ENCODE assay signal across 9 mouse cellular contexts in genomic region chr1:88284946-88285320, GRCm38 (mm10). TPM values are rescaled to one million over a fixed set of nuclear protein-coding genes. Genes with fewer than 3 reads are reported as not detected.
A peak's percentile ranks its signal among the peaks of the same experiment; 100 is the strongest.
DNase-seq lines count a peak whose midpoint lies in the region; ATAC-seq and TF ChIP-seq lines count a peak whose summit lies in the region.
"Had no signal": no experiment of that assay in that cellular context is flagged by ENCODE, and none has a peak within 500 bp of the region (broad histone marks: within the 10 kb centered on the region; RNA-seq: fewer than 3 reads in every experiment).

No protein-coding gene starts in this region.

- no peak for DNase-seq in hindbrain, embryonic 11.5 days (ENCODE audit: low spot score)
- peak; percentile 45 for DNase-seq in urinary bladder, postnatal 14 days (ENCODE audit: low spot score)
- no peak for DNase-seq in urinary bladder, adult 2 months (ENCODE audit: low spot score)
- no peak for DNase-seq in stomach, postnatal 0 days (ENCODE audit: low spot score)
- DNase-seq in right cerebral cortex, postnatal 14 days, result no peak
- DNase-seq in gastrocnemius, adult 18-20 months (ENCODE audit: low spot score), result no peak

- TF ChIP-seq EP300 in stomach, postnatal 0 days (optimal IDR thresholded peaks at IDR 0.05), result no peak

- peaks cover 73% of the 10 kb centered on the region for H3K9me3 ChIP-seq in hindbrain, embryonic 12.5 days (replicated peaks)
- H3K9me3 ChIP-seq in hindbrain, embryonic 11.5 days (ENCODE audit: control insufficient read depth, low read length), result peaks cover 65% of the 10 kb centered on the region
- no peaks in the 10 kb centered on the region for H3K9me3 ChIP-seq in stomach, postnatal 0 days (ENCODE audit: control insufficient read depth, low read length)

- peak; percentile 15; the same call in 1 of the 2 replicates for ATAC-seq in hindbrain, embryonic 12.5 days (ENCODE audit: low FRiP score)
- ATAC-seq in hindbrain, embryonic 11.5 days (ENCODE audit: low FRiP score), result no peak; the same call in 1 of the 2 replicates
- peak; percentile 31 for ATAC-seq in granulocyte monocyte progenitor cell, adult 5-6 weeks (replicated peaks; ENCODE audit: poor library complexity, severe bottlenecking)
- no peak; the same call in 1 of the 2 replicates for ATAC-seq in stomach, postnatal 0 days (ENCODE audit: low FRiP score, low TSS enrichment)

- H3K4me3 ChIP-seq in hindbrain, embryonic 12.5 days, result no peak overlapping the region
- H3K4me3 ChIP-seq in hindbrain, embryonic 11.5 days (ENCODE audit: low read depth, low read length), result no peak overlapping the region
- no peak overlapping the region for H3K4me3 ChIP-seq in stomach, postnatal 0 days (ENCODE audit: low read depth, low read length)
- H3K4me3 ChIP-seq: heart, embryonic 13.5 days had no signal

- 61% methylated on average over 7 of the region's 7 CpGs for WGBS in hindbrain, embryonic 12.5 days
- WGBS in hindbrain, embryonic 11.5 days, result 61% methylated on average over 7 of the region's 7 CpGs
- 58% methylated on average over 7 of the region's 7 CpGs for WGBS in stomach, postnatal 0 days

- no peaks in the 10 kb centered on the region for H3K36me3 ChIP-seq in hindbrain, embryonic 12.5 days
- H3K36me3 ChIP-seq in hindbrain, embryonic 11.5 days (ENCODE audit: control insufficient read depth, insufficient read depth, low read length), result no peaks in the 10 kb centered on the region
- no peaks in the 10 kb centered on the region for H3K36me3 ChIP-seq in stomach, postnatal 0 days (ENCODE audit: control insufficient read depth, insufficient read depth, low read length)
- H3K36me3 ChIP-seq: heart, embryonic 13.5 days had no signal

- H3K27ac ChIP-seq in hindbrain, embryonic 12.5 days, result no peak overlapping the region
- H3K27ac ChIP-seq in hindbrain, embryonic 11.5 days (ENCODE audit: low read depth, low read length), result no peak overlapping the region
- H3K27ac ChIP-seq in stomach, postnatal 0 days (replicated peaks), result no peak overlapping the region
- H3K27ac ChIP-seq: heart, embryonic 13.5 days had no signal

- TF ChIP-seq CTCF in stomach, postnatal 0 days (IDR thresholded peaks at IDR 0.05; ENCODE audit: low read depth), result peak; percentile 71

- H3K9ac ChIP-seq in hindbrain, embryonic 12.5 days, result no peak overlapping the region
- H3K9ac ChIP-seq in hindbrain, embryonic 11.5 days (ENCODE audit: low read depth, low read length), result no peak overlapping the region
- H3K9ac ChIP-seq in stomach, postnatal 0 days (ENCODE audit: low read length), result no peak overlapping the region
- H3K9ac ChIP-seq: heart, embryonic 13.5 days had no signal

- no peaks in the 10 kb centered on the region for H3K4me1 ChIP-seq in hindbrain, embryonic 12.5 days
- no peaks in the 10 kb centered on the region for H3K4me1 ChIP-seq in hindbrain, embryonic 11.5 days (replicated peaks; ENCODE audit: control insufficient read depth, insufficient read depth, low read length)
- H3K4me1 ChIP-seq in stomach, postnatal 0 days (replicated peaks; ENCODE audit: control insufficient read depth, insufficient read depth), result no peaks in the 10 kb centered on the region
- H3K4me1 ChIP-seq: heart, embryonic 13.5 days had no signal

- H3K27me3 ChIP-seq in hindbrain, embryonic 12.5 days, result no peaks in the 10 kb centered on the region
- H3K27me3 ChIP-seq in hindbrain, embryonic 11.5 days (ENCODE audit: control insufficient read depth, insufficient read depth, low read length), result no peaks in the 10 kb centered on the region
- no peaks in the 10 kb centered on the region for H3K27me3 ChIP-seq in stomach, postnatal 0 days (ENCODE audit: control insufficient read depth, insufficient read depth, low read length)
- H3K27me3 ChIP-seq: heart, embryonic 13.5 days had no signal

- H3K4me2 ChIP-seq in hindbrain, embryonic 12.5 days (replicated peaks), result no peak overlapping the region
- no peak overlapping the region for H3K4me2 ChIP-seq in hindbrain, embryonic 11.5 days (replicated peaks; ENCODE audit: low read depth, low read length)
- no peak overlapping the region for H3K4me2 ChIP-seq in stomach, postnatal 0 days (replicated peaks; ENCODE audit: low read depth)
- H3K4me2 ChIP-seq: heart, embryonic 13.5 days had no signal

RNA-seq across cellular contexts. Expression of gene Trpm8, which starts 7.5 kb away (rescaled TPM):
- not detected in 2 replicates for polyA plus RNA-seq in hindbrain, embryonic 12.5 days (2016; fragmentation: Nextera tagmentation; extraction: Ambion mirVana)
- polyA plus RNA-seq in hindbrain, embryonic 11.5 days (2014; fragmentation: Nextera tagmentation; extraction: Ambion mirVana), result not detected in 2 replicates
- not detected in 2 replicates for polyA plus RNA-seq in urinary bladder, adult 2 months (2012; rRNA removed)
- not detected in 2 replicates for total RNA-seq in granulocyte monocyte progenitor cell, adult 5-6 weeks (2014; fragmentation: Nextera tagmentation)
- total RNA-seq in granulocyte monocyte progenitor cell, adult 5-6 weeks (2017), result not detected in 2 replicates
- 0.02 and 0.06 TPM in 2 replicates for polyA plus RNA-seq in stomach, postnatal 0 days (2015; fragmentation: Nextera tagmentation; extraction: Ambion mirVana)
- not detected for total RNA-seq in gastrocnemius, adult 18-20 months (2021)

RNA-seq across cellular contexts. Expression of gene Hjurp, which starts 7.5 kb away (rescaled TPM):
- polyA plus RNA-seq in hindbrain, embryonic 12.5 days (2016; fragmentation: Nextera tagmentation; extraction: Ambion mirVana), result 167 and 169 TPM in 2 replicates
- 126 and 136 TPM in 2 replicates for polyA plus RNA-seq in hindbrain, embryonic 11.5 days (2014; fragmentation: Nextera tagmentation; extraction: Ambion mirVana)
- polyA plus RNA-seq in urinary bladder, adult 2 months (2012; rRNA removed), result 62.9 and 67.6 TPM in 2 replicates
- 116 and 136 TPM in 2 replicates for total RNA-seq in granulocyte monocyte progenitor cell, adult 5-6 weeks (2014; fragmentation: Nextera tagmentation)
- total RNA-seq in granulocyte monocyte progenitor cell, adult 5-6 weeks (2017), result 142 and 147 TPM in 2 replicates
- 30.0 and 34.1 TPM in 2 replicates for polyA plus RNA-seq in stomach, postnatal 0 days (2015; fragmentation: Nextera tagmentation; extraction: Ambion mirVana)
- total RNA-seq in gastrocnemius, adult 18-20 months (2021), result 1 to 10 TPM; 5.4 to 5.8 TPM

RNA-seq across cellular contexts. Expression of gene Mroh2a, which starts 58.1 kb away (rescaled TPM):
- 1.0 and 1.3 TPM in 2 replicates for polyA plus RNA-seq in hindbrain, embryonic 12.5 days (2016; fragmentation: Nextera tagmentation; extraction: Ambion mirVana)
- polyA plus RNA-seq in hindbrain, embryonic 11.5 days (2014; fragmentation: Nextera tagmentation; extraction: Ambion mirVana), result 1.3 and 1.7 TPM in 2 replicates
- polyA plus RNA-seq in urinary bladder, adult 2 months (2012; rRNA removed), result 0.24 and 0.29 TPM in 2 replicates
- total RNA-seq in granulocyte monocyte progenitor cell, adult 5-6 weeks (2014; fragmentation: Nextera tagmentation), result 0.34 TPM in 1 of 2 replicates, not detected in the other
- 0.10 and 0.13 TPM in 2 replicates for total RNA-seq in granulocyte monocyte progenitor cell, adult 5-6 weeks (2017)
- 0.54 and 0.84 TPM in 2 replicates for polyA plus RNA-seq in stomach, postnatal 0 days (2015; fragmentation: Nextera tagmentation; extraction: Ambion mirVana)
- not detected for total RNA-seq in gastrocnemius, adult 18-20 months (2021)

Comparison
In these comparisons a context has a peak if more than half of its experiments do, and no peak if none do; other contexts are left out.
1. ATAC-seq: peak in hindbrain, embryonic 12.5 days (single experiment) and granulocyte monocyte progenitor cell, adult 5-6 weeks (single experiment); none in hindbrain, embryonic 11.5 days (single experiment) and stomach, postnatal 0 days (single experiment).